Mouse (Mus musculus) cerebellum, adult 11-12 months (tissue): ENCODE results near the gene Ikzf4.

Experiments
- DNase-seq: peaks from one replicate; pipeline ENCODE4 v3.0.0; 2022

Gene Ikzf4

GRCm38 (mm10) chr10:128602470-128603128 is 43.2 kb downstream of the Ikzf4 start:
- DNase-seq: no peak

DNA sequence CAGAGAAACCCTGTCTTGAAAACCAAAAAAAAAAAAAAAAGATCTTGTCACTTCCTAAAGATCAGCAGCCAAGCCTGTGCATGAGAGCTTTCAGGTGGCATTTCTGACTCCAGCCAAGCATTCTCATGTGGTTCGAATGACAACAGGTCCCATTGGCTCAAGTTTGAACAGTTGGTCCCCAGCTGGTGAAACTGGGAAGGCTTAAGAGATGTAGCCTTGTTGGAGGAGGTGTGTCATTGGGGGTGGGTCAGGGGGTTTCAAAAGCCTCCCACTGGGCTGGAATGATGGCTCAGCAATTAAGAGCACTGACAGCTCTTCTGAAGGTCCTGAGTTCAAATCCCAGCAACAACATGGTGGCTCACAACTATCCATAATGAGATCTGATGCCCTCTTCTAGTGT is 44.3 kb downstream of the Ikzf4 start:
- DNase-seq: no peak

DNA sequence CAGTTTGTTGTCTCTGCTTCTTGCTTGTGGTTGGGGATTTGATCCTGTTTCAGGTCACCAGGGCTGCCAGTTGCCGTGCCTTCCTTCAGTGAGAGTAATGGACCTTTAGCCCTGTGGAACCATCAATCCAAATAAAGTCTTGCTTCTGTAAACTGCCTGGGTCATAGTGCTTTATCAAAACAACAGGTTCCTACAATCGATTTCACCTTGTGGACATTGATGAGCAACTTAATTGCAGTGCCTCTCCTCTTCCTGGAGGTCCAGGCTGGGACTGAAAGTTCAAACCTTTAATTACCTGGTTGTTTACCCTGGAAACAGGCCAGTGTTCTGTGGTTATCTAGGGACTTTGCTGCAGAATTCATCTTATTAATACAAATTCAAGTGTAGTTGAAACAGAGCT is 47.3 kb downstream of the Ikzf4 start:
- DNase-seq: no peak

DNA sequence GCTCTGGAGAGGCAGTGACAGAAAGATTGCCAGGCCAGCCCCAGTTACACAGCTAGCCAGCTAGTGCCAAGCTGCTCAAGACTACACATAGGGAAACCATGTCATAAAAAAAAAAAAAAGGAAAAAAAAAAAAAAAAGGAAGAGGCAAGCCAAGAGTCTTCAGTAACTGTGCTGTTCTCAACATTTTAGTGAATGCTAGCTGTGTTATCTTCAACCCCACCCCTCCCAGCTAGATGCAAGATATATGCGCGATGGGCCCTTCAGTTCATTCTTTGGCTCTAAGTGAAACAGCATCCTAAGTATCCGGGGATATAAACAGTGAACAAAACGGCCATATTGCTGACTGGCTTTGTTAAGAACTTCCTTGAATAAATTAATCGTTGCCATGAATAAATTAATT is 53.0 kb downstream of the Ikzf4 start:
- DNase-seq: no peak

- no peak for DNase-seq
Observed at GRCm38 (mm10) chr10:128591436-128591835, 54.4 kb downstream of the Ikzf4 start.

DNA sequence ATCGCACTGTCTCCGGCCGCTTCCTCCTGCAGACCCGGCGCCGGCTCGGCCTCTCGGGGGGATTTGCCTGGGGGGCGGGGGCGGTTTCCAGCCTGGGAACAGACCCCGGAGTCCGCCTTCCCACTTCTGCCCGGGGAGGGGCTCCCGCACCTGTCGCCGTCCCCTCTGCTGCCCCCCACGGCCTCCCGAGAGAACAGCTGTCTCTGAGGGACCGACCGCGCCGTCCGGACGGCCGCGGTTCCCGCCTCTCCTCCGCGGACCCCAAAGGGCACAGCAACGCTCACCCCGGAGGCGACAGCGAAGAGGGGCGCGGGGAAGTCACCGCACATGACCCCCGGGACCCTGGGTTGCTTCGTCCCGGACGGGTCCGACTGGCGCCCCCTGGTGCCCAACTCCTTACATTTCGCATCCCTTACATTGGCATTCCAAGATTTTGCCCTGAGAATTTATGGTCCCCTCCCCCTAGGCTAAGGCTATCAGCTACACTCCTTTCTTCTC is 55.5 kb downstream of the Ikzf4 start:
- no peak for DNase-seq

- DNase-seq: no peak
Observed at GRCm38 (mm10) chr10:128589464-128590192, 56.2 kb downstream of the Ikzf4 start, which contains the start of gene Erbb3. Erbb3 (minus strand) TSS chr10:128589652.

DNA sequence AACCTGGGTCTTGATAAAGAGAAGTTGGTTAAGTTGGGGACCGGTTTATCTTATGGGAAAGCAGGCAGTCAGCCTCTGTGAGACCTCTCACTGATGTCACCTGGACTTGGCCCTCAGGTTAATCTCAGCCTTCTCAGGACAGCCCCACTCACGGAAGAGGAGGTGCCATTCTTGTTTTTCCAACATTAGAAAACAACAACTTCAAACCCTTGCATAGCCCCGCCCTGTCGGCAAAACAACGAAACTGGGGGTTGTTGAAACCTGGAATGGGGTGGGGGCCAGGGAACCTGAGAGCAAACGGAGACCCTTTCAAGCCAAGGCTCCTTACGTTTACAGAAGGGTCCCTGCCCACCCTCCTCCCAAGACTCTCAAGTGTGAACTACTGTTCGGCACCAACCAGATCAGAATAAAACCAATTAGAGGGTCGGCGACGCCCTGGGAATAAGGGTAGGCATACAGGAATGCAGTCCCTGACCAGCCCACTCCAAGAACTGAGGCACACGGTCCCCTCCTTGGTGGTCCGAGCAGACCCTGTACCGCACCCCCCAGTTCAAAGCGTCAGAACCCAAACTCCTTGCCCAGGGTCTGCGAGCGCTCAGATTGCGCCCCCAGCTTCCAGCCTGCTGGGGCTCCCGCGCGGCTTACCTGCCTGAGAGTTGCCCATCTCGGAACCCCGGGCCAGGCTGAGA is 56.9 kb downstream of the Ikzf4 start:
- no peak for DNase-seq

GRCm38 (mm10) chr10:128588136-128588535 is 57.7 kb downstream of the Ikzf4 start:
- no peak for DNase-seq

DNA sequence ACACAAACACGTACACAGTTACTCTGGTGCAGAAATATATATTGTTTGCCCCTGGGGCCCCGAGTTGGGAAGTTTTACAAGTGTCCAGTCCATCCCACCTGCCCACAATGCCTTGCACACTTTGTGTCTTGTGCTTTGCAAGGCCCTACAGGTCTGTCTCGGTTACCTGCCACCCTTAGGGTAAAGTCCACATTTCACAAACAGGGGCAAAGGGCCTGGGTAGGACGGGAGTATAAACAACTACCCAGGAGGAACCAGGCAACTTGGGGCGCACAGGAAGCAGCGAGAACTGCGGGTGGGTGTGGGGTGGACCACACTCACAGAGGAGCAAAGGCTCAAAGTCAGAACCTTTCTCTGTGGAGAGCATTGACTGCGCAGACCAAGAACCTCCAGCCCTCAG is 58.1 kb downstream of the Ikzf4 start:
- no peak for DNase-seq

- no peak for DNase-seq
Observed at GRCm38 (mm10) chr10:128587120-128587519, 58.7 kb downstream of the Ikzf4 start.

DNA sequence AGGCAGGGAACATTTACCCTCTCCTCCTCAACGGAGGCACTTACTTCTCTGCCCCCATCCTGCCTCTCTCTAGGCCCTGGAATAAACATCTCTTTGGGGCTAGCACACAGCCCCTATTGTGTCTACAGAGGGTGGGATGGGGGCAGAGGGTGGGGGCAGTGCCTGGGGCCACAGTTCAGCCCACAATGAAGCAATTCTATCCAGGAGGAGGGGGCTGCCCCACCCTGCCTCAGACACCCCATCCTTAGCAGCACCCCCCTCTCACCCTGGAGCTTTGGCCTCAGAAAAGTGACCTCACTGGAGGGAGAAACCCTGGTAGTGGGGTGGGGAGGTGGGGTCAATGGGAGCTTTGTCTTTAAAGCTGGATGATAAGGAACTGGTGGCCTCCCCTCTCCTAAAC is 59.2 kb downstream of the Ikzf4 start:
- DNase-seq: no peak

GRCm38 (mm10) chr10:128584386-128584785 is 61.4 kb downstream of the Ikzf4 start:
- DNase-seq: no peak

DNA sequence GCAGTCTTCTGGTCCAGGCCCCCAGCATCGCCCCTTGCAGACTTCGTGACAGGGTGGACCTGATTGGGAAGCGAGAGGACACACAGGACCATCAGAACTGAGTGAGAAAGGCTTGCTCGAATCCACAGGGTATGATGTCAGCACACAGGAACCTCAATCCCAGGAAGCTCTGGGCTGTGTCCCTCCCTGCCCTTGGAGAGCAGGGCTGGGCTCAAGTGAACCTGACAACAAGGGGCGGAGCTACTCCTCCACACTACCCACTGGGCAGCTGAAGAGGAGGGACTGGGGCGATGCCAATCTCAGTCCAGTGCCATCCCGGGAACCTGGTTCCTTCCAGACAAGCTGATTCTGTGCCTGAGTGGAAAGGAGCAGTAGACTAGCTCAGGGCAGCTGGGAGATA is 62.1 kb downstream of the Ikzf4 start:
- DNase-seq: peak; percentile 74
